Mouse (Mus musculus) cerebellum, adult 2 months (tissue): Measurements from ENCODE around the gene Srsf2. TPM values are rescaled to one million over a fixed set of nuclear protein-coding genes. Genes with fewer than 3 reads are reported as not detected.
"Not testable (repeated sequence)": the region's sequence is repeated elsewhere in the genome, so short reads cannot be mapped to it uniquely, and the experiment has no call there.

Source experiments
- DNase-seq, 2 experiments: peaks; one replicate each; pipeline ENCODE4 v3.0.0; 2021
- H3K27ac ChIP-seq: fragments of 200-500 bp; 2 replicates; pipeline ENCODE4 v1.5.1; 2012; ENCODE audit warnings: low read length, control low read depth, inconsistent platforms; ENCODE audit not compliant: insufficient read depth
- H3K27me3 ChIP-seq: fragments of 200-500 bp; 2 replicates; pipeline ENCODE4 v1.6.1; 2012; ENCODE audit warnings: inconsistent platforms, mild to moderate bottlenecking, low read length, moderate library complexity; ENCODE audit not compliant: control insufficient read depth, insufficient read depth
- H3K4me1 ChIP-seq: fragments of 200-500 bp; 2 replicates; pipeline ENCODE4 v1.6.1; 2011; ENCODE audit warnings: low read length; ENCODE audit not compliant: control insufficient read depth, insufficient read depth
- H3K4me3 ChIP-seq: fragments of 200-500 bp; replicated peaks from 2 replicates; pipeline ENCODE3; 2011; ENCODE audit warnings: mild to moderate bottlenecking, low read depth, low read length, control low read depth; ENCODE audit not compliant: insufficient read depth
- CTCF ChIP-seq: fragments of 200-500 bp; IDR thresholded peaks from 2 replicates; pipeline ENCODE4 v1.5.1; 2011; ENCODE audit warnings: low read depth, mild to moderate bottlenecking, control low read depth, low read length, moderate library complexity, borderline replicate concordance; ENCODE audit not compliant: insufficient read depth
- POLR2A ChIP-seq: fragments of 200-500 bp; IDR thresholded peaks from 2 replicates; pipeline ENCODE4 v1.6.1; 2011; ENCODE audit warnings: low read length, control low read depth, borderline replicate concordance; ENCODE audit not compliant: insufficient read depth
- WGBS: fragments of 180-500 bp; shearing (Covaris S2); methylation state at CpG from one replicate; pipeline ENCODE4 v1.1.7; 2018; 5-methylcytosine and 5-hydroxymethylcytosine counted together
- polyA plus RNA-seq: library from polyadenylated mRNA; depleted of rRNA; stranded (reverse); fragments of >200 nt; gene quantifications from 2 replicates; pipeline ENCODE4 v1.2.3, GENCODE M21; 2012

Gene Srsf2
- polyA plus RNA-seq, 1 experiment, result 361 TPM

- no peaks in the 10 kb centered on the region for H3K27me3 ChIP-seq
- WGBS, result 1% methylated on average over 28 of the region's 29 CpGs
- no peaks in the 10 kb centered on the region; the same call in 1 of the 2 replicates for H3K4me1 ChIP-seq
- no peak for TF ChIP-seq POLR2A
- no peak for TF ChIP-seq CTCF
- H3K4me3 ChIP-seq, result peak overlapping the region; percentile 95
- peak overlapping the region; percentile 56 for H3K27ac ChIP-seq
- DNase-seq, result no peak
Observed at GRCm38 (mm10) chr11:116851576-116852290, 1.2 kb downstream of the Srsf2 start.

DNA sequence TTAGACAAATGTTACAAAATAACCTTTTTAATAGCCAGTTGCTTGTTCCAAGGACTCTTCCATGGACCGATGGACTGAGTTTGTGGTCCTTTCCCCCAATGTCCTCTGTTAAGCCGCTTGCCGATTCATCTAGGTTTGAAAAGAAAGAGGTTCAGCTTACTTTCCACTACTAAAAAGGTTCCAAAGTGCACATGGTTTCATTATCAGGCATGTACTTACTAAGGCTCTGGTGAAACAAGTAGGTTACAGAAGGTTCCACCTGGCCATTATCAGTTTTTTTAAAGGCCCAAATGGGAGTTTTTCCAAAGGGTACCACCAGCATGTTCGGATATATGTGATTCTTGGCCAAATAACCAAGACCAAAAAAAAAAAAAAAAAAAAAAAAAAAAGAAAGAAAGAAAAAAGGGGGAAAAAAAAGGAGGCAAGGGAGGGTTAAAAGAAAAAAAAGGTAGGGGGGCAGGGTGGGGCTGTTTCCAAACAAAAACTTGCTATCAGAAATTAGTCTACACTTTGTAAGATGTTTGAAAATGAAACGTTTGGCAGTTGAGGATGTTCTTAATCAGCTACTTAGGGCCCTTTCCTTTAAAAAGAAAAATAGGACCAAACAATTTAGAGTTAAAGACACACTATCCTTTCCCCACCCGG, 1.9 kb downstream of the Srsf2 start:
- Histone ChIP-seq H3K4me3 (no peak overlapping the region), H3K27me3 (no peaks in the 10 kb centered on the region), H3K27ac (no peak overlapping the region), H3K4me1 (no peaks in the 10 kb centered on the region; the same call in 1 of the 2 replicates)
- no peak for DNase-seq
- no peak for TF ChIP-seq POLR2A
- TF ChIP-seq CTCF, result no peak
- WGBS, result 10% methylated on average over 6 of the region's 6 CpGs

DNA sequence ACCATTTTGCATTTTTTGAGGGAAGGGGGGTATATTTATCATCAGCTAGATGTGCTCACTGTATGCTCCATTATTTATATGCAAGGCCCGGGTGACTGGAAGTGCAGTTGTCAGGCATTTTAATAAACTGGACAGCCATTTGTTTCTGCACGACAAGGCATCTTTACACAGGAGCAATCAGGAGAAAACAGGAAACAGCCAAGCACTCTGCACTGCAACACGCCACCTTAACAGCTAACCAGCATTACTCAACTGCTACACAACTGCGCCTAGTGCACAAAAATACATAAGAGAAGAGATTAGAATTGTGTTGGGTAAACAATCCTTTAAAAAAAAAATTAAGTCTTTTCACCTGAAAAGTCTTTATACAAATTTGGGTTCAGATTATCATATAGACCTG, 2.8 kb downstream of the Srsf2 start:
- H3K4me3 ChIP-seq, result no peak overlapping the region
- no peak overlapping the region for H3K27ac ChIP-seq
- no peaks in the 10 kb centered on the region; the same call in 1 of the 2 replicates for H3K4me1 ChIP-seq
- DNase-seq, result no peak
- H3K27me3 ChIP-seq, result no peaks in the 10 kb centered on the region
- TF ChIP-seq POLR2A (no peak), CTCF (no peak)
- whole genome bisulfite sequencing, result 27% methylated on average over 4 of the region's 4 CpGs

DNA sequence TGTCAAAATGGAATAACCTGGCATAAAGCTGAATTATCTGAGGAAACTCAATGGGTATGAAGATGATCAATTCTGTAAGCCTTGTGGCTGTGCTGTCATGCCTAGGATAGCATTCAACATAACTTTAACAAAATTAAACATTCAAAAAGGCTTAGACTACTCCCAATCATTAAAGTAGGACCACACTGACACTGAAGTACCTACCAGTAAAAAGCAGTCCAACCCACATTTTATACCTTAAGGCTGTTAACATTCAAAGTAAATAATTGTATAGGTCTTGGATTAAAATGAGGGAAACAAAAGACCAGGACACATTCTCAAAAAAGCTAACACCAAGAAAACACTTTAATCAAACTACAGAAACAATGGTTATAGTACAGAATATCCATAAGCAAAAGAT, 3.3 kb downstream of the Srsf2 start:
- H3K27ac ChIP-seq, result no peak overlapping the region
- no peak overlapping the region for H3K4me3 ChIP-seq
- H3K4me1 ChIP-seq, result no peaks in the 10 kb centered on the region; the same call in 1 of the 2 replicates
- H3K27me3 ChIP-seq, result no peaks in the 10 kb centered on the region
- no peak for TF ChIP-seq POLR2A
- no peak for TF ChIP-seq CTCF
- DNase-seq, result no peak

DNA sequence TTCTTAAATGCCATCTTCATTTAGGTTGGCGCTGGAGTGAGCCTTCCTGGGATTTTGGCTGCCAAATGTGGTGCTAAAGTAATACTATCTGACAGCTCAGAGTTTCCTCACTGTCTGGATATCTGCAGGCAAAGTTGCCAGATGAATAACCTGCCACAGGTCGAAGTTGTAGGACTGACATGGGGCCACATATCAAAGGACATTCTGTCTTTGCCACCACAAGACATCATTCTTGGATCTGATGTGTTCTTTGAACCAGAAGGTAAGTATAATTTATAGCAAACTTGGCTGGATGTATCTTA, 4.1 kb downstream of the Srsf2 start:
- H3K27me3 ChIP-seq, DNase-seq, H3K27ac ChIP-seq, H3K4me3 ChIP-seq, H3K4me1 ChIP-seq: not testable (repeated sequence)
- WGBS, result 38% methylated on average over 2 of the region's 2 CpGs

DNA sequence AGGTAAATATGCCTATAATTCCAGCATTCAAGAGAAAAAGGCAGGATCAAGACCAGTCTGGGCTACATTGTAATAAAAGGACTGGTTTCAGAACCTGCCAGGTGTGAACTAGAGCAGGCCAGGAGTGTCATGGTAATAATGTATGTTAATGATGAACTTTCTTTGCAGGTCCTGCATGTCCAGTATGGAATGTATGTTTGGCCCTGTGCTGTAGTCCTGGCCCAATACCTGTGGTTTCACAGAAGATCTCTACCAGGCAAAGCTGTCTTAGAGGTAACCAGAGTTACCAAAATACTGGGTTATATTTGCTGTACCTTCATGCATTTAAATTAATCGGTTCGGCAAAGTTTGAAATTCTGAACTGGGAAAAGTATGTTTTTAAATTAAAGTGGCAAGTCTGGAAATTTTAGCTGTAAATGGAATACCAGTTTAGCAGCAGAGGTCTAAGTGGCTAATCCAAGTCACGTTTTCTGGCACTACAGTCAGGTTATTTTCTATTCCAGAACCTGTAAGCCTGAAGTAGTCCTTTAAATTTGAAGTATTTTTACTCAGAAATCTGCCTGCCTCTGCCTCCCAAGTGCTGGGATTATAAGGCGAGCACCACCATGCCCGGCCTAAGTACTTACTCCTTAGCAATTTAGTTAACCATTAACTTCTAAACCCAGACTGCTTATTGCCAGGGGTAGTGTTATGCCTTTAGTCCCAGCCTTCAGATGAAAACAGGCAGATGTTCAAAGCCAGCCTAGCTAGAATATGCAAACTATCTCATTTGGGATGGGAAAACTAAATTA, 4.6 kb downstream of the Srsf2 start:
- Histone ChIP-seq H3K27me3 (no peaks in the 10 kb centered on the region), H3K4me3 (no peak overlapping the region), H3K4me1 (no peaks in the 10 kb centered on the region), H3K27ac (no peak overlapping the region)
- WGBS, result 80% methylated on average over 5 of the region's 5 CpGs
- DNase-seq, result no peak
- TF ChIP-seq CTCF (no peak), POLR2A (no peak)

GRCm38 (mm10) chr11:116847187-116848085, 5.5 kb downstream of the Srsf2 start:
- TF ChIP-seq POLR2A, result no peak
- TF ChIP-seq CTCF, result no peak
- Histone ChIP-seq H3K4me3 (no peak overlapping the region), H3K4me1 (no peaks in the 10 kb centered on the region), H3K27ac (no peak overlapping the region), H3K27me3 (no peaks in the 10 kb centered on the region)
- no peak for DNase-seq
- 72% methylated on average over 3 of the region's 3 CpGs for WGBS
